Mouse (Mus musculus): ENCODE data around the gene Ube2v1.

DNA sequence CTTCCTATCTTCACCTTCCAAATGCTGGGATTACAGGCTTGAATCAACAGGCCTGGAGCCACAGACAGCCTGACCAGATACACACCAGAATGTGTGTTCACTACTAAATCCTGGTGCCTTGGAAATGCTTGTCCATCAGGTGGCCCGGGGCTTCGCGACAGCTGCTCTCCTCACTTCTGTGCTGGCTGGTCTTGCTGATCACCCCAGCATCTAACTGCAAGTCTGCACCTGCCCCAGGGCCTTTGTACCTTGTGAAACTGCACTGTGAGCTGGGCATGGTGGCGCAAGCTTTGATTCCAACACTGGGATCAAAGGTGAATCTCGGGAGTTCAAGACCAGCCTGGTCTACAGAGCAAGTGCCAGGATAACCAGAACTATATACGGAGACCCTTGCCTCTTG lies 10.3 kb upstream of the Ube2v1 start:
- TF ChIP-seq POLR2A (IDR thresholded peaks at IDR 0.05; ENCODE audit: borderline replicate concordance, extremely low read depth, low read depth, low read length) (no peak), CTCF (IDR thresholded peaks at IDR 0.05; ENCODE audit: insufficient read depth, low read length) (no peak)

All from lung, adult 2 months (tissue).